Mouse (Mus musculus) embryonic fibroblast, embryonic 13.5 days (primary cell): ENCODE results near the gene Ccr4.

ENCODE experiments used
- CTCF ChIP-seq: IDR thresholded peaks from 2 replicates; pipeline ENCODE4 v1.5.1; 2011; ENCODE audit warnings: mild to moderate bottlenecking, control low read depth, low read length, moderate library complexity, borderline replicate concordance; ENCODE audit not compliant: insufficient read depth
- POLR2A ChIP-seq: IDR thresholded peaks from 2 replicates; pipeline ENCODE4 v1.6.1; 2011; ENCODE audit warnings: low read depth, mild to moderate bottlenecking, control low read depth, low read length, moderate library complexity

DNA sequence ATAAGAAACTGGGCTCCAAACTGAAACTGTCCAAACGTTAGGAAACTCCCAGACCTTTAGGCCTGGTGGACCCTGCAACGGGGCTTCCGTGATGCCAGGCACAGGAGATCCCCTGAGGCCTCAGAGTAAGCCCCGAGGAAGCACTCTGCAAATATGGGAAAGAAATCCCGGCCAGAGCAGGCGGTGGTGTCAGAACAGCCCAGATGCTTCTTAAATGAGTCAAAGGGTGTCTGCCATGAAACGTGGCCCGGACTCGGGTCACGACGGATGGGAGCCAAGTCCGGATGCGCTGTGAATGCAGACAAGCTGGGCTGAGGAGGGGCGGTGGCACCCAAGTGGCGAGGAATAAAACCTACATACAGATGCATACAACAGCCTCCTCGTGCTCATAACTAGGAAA, 22.4 kb upstream of the Ccr4 start:
- TF ChIP-seq POLR2A (peak; percentile 59; the same call in 1 of the 2 replicates), CTCF (no peak)
